Mouse (Mus musculus): ENCODE data around the gene Apoc2. TPM values are rescaled to one million over a fixed set of nuclear protein-coding genes. Genes with fewer than 3 reads are reported as not detected.
A peak's percentile ranks its signal among the peaks of the same experiment; 100 is the strongest.
"Not testable (repeated sequence)": the region's sequence is repeated elsewhere in the genome, so short reads cannot be mapped to it uniquely, and the experiment has no call there.

Gene Apoc2
- total RNA-seq, 2 experiments from 2014 or later = 0.52 TPM; not detected in 1

DNA sequence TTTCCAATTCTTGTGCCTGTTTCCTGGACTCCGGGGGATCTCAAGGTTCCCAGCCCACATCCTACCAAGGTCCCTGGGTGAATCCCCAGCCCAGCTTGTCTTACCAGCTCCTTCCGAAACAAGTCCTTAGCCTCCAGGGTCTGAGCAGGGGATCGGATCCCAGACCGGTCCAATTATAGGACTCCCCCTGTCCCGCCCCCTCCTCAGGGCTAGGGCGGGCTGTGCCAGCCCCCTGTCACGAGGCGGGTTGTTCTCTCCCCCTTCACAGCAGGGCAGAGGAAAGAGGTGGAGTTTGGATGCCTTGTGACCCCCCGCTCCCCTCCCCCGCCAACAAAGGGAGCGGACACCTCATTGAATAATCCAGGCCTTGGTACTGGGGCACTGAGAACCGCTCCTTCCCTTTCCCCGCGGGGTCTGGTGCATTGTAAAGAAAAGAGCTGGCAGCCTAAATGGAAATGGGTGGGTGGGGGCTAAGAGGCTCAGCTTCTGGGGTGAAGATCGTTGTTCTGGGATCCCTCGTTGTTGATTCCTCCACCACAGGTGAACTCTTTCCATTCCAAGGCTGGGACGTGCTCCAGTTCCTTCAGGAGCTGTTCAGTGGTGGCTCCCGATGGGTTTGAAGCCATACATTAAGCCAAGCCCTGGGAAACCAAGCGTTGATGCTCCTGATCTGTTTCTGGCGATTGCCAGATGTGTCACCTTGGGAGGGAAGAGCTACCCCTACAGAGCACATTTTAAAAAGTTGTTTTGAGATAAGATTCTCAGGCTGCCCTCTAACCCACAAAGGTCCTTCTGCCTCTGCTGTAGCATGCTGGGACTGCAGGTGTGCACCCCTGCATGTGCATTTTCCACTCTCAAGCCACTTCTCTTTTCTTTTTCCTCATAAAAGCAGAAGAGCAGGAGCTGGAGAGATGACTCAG lies 21.4 kb upstream of the Apoc2 start, which contains the start of gene Apoe:
Apoe (minus strand) TSS at position 282 of the 920 bp plus-strand sequence.
- DNase-seq = peak; percentile 71

DNA sequence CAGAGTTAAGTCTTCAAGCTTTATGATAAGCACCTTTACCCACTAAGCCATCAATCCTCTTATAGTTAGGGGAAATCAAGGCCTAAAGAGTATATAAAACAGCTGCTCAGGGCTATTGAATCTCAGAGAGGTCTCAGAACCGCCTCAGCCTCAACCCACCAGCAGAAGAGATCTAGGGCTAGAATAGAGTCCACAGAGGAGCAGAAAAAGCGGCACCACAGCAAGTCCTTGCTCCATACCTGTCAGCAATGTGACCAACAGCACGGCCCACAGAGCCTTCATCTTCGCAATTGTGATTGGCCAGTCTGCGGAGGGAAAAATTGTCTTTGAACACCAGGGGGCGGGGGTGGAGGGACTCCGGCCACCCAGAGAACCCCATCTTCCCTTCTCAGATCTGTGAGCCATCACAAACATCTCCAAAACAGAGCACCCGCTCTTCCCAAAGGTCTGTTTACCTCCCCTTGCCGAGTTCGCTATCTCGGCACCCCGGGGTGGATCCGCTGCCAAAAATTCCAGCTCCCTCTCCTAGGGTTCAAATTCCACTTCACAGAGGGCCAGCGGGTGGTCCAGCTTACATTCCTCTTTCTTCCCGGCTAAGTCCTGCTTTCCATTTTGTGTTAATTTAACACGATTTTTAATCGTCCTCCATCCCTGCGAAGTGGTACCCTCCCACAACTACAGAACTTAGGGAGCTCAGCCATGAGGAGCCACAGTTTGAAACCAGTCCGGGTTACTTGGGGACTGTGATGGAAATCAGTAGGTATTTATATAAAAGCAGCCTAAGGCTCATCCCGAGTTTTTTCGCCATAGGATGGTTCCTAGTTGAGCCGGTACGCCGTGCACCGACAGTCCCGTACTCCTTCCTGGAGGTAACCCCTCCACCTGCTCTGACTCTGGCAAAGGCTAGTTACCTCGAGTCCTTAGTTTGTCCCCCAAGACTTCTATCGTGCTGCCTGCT lies 20.5 kb upstream of the Apoc2 start:
- peak; percentile 46 for DNase-seq

DNA sequence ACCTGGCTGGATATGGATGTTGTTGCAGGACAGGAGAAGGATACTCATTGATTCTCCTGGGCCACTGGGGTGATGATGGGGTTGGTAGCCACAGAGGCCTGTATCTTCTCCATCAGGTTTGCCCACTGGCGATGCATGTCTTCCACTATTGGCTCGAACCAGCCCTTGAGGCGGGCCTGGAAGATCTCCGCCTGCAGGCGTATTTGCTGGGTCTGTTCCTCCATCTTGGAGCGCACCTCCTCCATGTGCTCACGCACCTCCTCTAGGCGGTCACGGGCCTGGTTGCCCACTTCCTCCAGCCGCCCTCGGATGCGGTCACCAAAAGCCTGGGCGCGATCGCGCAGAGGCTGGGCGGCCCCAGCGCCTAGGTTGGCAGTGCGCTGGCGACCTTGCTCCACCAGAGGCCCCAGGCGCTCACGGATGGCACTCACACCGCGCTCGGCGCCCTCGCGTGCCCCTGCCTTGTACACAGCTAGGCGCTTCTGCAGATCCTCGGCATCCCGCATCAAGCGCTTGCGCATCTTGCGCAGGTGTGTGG lies 18.7 kb upstream of the Apoc2 start:
- no peak for DNase-seq

DNA sequence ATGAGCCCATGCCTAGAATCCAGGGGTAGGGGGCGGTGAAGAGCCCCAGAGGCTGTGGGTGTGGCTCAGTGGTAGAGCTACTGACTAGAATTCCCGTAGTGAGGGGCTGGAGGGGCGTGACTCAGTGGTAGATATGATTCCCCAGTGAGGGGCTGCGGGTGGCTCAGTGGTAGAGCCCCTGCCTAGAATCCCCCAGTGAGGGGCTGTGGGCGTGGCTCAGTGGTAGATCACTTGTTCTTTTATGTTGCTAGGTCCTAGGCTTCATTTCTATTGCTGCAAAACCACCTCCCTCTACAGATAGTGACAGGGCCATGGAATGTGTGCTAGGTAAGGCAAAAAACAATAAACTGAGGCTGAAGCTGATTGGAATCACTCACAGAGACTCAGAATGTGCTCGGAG lies 18.1 kb upstream of the Apoc2 start:
- no peak for DNase-seq

DNA sequence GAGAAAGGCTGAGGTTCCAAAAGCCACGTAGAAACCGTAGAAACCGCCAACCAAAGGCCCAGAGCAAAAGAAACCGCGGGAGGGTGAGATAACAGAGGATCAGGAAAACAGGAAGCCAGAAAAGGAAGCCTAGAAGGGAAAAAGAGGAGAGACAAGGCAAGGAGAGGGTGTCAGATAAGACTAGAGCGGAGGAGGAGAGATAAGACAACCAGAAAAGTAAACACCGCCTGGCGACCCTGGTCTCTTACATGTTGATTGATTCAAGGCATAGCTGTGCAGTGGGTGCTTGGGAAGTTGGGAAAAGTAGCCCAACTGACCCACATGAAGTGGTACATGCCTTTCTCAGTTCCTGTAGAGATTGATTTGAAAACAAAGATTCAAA lies 17.5 kb upstream of the Apoc2 start:
- DNase-seq = no peak

DNA sequence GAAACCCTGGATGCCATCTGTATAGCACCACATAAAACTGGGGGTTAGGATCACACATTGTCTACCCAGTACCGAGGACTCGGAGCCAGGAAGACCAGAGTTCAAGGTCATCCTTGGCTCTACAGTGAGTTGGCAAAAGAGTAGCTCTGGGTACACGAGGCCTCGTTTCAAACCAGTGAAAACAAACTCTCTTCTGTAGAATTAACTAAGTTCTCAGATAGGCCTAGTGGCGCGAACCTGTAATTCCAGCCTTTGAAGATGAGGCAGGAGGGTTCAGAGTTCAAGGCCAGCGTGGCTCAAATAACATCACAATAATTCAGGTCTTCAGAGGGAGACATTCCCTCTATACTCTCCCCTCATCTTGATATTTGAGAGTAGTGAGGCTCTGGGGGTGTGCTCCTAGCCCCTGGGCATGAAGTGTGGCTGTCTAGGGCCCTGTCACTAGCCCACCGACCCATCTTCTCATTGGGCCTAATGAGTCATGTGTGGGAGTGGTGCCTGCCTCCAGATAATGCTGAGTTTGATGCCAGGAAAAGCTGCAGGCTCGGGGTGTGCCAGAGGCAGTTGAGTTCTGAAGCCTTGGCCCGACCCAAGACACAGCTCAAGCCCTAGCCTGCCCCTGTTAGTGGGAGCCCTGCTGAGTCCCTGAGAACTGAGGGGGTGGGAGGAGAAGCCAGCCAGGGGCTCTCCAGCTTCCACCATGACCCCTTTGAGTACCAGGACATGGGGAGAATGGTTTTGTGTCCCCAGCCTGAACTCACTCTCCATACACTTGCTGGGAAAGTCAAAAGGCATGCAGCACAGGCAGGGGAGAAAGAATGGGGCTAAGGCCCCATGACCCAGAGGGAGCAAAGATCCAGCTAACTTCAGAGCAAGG lies 16.8 kb upstream of the Apoc2 start:
- peak; percentile 44 for DNase-seq

DNA sequence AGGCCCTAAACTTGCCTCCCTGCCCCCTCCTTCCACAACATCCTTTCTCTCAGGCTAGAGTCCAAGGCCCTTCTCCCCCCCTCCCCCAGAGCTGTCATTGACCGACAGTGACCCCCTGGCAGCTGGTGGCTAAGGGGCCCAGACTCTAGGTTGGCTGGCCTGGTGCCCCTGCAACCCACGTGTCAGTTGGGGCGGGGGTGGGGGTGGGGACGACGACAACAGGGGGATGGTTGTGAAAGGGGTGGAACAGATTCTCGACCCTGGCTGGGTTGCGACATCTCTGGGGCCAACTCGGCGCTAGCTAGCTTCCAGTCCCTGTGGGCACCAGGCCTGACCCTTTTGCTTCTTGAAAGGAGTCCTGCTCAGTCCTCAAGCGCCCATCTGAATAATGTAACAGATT lies 15.7 kb upstream of the Apoc2 start:
- DNase-seq = peak; percentile 67

DNA sequence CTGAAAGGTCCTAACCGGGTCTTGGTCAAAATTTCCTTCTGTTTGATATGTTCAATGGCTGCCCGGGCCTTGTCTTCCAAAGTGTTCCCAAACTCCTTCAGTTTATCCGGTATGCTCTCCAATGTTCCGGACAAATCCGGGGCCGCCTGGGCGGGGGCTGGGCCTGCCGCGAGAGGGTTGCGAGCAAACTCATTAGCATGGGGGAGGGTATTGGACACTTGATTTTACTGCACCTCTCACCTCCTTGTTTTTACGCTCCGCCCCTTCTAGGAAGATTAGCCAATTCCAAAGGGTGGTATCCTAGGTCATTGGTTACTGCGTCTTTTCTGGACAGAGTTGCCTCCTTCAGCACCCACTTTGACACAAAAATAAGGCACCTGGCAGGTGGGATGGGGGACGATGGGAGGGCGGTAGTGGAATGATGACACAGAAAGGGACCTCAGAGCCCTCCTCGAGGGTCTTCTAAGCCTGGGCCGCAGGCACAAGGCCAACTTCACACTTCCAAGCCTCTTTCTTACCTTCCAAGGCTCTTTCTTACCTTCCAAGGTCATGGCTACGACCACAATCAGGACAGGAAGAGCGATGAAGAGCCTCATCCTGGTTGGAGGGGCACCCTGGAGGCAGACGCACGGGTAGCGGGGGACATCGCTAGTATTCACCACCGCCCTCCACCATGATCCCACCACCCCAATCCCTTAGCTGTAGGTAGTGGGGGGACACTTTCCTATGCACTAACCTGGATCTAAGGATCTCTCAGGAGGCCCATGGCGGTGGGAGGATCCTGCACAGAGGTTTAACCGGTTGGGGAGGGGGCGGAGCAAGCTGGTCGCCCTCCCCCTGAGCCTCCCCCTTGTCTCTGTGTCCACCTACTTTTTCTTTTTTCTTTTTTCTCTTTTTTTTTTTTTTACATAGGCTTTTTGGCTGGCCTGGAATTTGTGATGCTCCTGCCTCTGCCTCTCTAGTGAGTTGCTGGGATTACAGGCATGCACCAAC lies 14.4 kb upstream of the Apoc2 start, which contains the start of gene Apoc1:
Apoc1 (minus strand) TSS at position 788 of the 993 bp plus-strand sequence.
- DNase-seq = no peak

DNA sequence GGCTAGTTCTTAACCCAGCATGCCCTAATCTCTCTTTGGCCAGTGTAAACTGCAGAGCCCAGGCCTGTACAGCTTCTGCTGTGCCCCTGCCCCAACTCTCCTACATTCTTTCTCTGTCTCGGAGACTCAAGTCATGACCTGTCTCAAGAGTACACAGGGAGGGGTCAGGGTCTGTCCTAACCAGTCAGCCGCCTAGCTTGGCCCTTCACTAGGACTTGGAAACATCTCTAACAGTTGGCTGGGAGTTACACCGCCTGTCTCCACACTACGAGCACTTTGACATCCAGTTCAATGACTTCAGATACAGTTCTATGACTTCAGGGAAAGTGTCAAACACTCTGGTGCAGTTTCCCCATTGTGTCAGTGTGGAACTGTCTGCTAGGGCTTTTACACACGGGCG lies 13.7 kb upstream of the Apoc2 start:
- DNase-seq = no peak

DNA sequence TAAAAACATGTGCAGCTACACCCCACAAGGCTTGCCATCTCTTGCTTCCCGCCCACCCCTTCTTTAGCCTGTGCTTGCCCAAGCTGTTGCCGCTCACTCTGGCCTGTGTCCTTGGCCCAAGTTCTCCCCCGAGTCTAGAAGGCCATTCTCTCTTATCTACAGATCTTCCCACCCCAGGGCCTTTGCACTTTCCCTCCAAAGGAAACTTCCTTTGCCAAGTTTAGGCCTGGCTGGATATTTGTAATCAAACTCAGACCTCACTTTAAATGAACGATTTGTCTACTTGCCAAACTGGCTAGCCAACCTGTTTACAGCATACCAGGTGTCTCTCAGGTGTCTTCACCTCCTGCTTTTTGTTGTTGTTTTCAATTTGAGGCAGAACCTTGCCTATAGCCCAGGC lies 13.1 kb upstream of the Apoc2 start:
- no peak for DNase-seq

DNA sequence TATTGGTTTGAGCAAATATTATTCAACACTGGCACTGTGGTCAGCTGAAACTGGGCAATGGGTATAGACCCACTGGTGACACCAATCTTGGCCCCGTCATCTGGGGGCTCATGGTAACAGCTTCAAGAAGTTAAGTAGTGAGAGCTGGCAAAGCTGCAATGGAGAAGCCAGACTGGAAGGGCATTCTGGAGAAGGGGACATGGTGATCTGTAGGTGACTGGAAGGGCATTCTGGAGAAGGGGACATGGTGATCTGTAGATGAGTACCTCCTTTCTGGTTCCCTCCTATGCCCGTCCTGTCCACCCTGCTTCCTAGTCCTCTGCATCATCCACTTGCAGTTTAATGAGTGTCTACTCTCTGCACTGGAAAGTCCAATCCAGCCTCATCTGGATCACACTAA lies 10.9 kb upstream of the Apoc2 start:
- DNase-seq = no peak

DNA sequence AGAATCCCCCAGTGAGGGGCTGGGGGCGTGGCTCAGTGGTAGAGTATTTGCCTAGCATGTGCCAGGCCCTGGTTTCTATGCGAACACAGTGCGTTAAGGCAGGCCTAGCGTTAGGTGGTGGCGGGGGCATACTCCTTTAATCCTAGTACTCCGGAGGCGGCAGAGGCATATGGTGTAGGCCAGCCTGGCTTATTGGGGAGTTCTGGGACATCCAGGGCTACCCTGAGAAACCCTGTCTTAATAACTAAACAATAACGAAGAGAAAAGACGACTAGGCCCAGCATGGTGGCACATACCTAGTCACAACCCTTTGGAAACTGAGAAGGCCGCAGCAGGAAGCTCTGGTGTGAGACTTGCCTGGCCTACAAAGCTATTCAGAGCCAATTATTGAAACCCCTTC lies 10.4 kb upstream of the Apoc2 start:
- DNase-seq = no peak

DNA sequence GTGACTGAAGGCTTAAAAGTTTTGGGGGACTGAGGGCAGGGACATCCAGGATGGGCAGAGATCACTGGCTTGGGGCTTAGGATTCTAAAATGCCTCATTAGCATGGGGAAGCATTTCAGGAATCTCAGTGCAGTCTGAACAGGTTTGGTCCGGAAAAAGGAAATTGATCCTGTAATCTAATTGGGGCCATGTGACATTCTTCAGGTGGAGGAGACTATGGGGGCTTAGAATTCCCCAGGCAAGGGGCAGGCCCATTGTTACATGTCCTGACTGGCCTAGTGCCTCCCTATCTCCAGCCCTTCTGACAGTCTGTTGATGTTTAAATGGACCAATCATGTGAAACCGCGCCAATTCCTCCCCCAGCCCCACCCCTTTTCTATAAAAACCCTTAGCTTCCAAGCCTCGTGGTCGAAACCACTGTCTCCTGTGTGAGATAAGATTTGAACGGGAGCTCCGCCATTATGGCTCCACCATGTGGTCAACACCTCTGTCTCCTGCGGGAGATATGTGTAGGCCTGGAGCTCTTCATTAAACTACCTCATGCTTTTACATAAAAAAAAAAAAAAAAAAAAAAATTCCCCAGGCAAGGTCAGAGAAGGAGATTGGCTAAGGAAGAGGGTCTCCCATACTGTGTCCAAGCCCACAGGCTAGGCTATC lies 9.3 kb upstream of the Apoc2 start:
- not testable (repeated sequence) for DNase-seq

DNA sequence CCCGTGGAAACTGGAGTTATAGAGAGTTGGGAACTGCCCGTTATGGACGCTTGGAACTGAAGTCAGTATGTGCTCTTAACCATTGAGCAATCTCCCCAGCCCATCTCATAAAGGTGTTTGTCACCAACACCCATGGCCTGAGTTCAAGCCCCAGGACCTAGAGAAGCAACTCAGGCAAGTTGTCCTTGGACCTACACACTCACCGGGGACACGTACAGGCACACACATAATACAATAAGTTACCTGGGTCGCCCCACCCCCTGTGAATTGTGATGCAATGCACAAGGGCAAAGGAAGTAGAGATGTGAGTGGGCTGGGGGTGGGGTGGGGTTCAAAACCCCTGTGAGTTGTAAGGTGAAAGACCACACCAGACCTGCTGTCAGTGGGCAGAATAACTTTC lies 8.8 kb upstream of the Apoc2 start:
- no peak for DNase-seq

DNA sequence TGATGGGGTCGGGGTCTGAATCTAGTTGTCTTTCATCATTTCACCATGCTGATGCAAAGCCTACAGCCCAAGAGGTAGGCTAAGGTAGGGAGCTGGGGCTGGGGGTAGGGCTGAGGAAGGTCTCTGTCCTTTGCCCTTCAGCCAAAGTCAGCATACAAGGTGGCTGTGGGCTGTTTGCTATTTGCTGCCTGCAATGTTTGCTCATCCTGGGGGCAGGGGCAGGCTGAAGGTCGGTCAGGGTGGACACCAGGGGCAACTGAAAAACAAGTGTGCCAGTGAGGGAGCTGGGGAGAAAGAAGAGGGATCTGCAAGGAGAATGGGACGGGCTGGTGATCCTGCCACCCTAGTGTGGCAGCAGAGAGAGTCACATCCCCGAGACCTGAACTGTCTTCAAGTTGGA lies 7.6 kb upstream of the Apoc2 start:
- DNase-seq = no peak

DNA sequence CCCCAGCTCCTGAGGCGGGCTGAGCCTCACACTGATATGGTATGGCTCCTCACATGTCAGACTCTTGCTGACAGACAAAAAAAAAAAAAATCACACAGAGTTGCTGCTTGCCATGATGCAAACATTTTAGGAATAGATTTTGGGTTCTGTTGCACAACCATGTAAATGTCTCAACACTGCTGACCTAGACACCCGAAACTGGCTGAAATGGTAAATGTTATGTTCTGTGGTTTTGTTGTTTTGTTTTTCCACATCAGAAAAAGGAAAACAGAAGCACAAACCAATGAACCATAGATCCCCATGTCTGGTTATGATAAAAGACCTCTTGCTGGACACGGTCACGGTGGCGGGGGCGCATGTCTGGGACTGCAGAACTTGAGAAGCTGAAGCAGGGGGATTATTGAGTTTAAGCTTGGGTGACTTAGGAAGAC lies 6.0 kb upstream of the Apoc2 start:
- no peak for DNase-seq

DNA sequence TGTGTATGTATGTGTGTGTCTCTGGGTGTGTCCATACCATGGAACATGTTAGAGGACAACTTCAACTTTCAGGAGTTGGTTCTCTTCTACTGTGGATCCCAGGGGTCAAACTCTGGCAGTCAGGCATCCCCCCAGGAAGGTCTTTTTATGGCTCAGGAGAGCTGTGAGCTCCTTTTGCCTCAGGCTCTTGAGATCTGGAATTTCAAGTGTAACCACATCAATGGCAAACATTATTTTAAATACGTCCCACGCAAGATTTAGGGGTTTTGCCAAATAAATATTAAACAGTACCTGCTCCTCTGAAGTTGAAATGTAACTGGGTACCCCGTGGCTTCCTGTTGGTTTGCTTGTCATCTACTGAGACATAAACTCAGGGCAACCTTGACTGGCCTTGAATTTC lies 5.2 kb upstream of the Apoc2 start:
- DNase-seq = no peak

DNA sequence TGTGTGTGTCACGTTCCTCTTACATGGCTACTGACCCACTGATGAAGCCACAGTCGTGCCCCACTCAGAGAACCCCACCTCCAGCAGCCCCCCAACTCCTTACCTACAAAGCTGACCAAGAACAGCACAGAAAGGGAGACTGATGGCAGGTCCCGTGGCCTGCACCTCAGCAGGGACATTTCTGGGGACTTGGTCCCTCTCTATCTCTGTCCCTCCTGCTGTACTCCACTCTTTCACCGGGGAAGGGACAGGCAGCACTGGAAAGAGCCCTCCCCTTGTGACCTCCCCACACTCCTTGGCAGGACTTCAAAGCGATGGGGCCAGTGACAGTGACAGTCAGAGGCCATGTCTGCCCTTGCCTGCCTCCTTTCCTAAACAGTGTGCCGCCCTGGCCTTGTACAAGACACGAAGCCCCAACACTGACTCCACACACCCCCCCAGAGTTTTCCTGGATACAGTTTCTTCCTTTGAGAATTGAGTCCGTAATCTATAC lies 3.5 kb upstream of the Apoc2 start, which contains the start of the genes Gm44805 and Apoc4:
Gm44805 (minus strand) TSS at position 222 of the 493 bp plus-strand sequence.
Apoc4 (minus strand) TSS at position 278 of the 493 bp plus-strand sequence.
- no peak for DNase-seq

DNA sequence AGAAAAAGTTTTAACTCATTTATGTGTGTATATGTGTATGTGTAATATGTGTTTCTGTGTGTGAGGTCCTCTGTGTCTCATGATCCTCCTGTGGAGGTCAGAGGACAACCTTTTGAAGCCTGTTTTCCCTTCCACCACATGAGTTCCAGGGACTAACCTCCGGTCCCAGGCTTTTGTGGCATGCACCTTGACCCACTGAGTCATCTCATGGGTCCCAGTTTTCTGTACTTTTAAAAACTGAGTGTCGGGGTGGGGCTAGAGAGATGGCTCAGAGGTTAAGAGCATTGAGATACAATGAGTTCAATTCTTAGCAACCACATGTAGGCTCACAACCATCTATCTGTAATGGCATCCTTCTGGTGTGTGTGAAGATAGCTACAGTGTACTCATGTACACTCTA lies 3.0 kb upstream of the Apoc2 start:
- no peak for DNase-seq

DNA sequence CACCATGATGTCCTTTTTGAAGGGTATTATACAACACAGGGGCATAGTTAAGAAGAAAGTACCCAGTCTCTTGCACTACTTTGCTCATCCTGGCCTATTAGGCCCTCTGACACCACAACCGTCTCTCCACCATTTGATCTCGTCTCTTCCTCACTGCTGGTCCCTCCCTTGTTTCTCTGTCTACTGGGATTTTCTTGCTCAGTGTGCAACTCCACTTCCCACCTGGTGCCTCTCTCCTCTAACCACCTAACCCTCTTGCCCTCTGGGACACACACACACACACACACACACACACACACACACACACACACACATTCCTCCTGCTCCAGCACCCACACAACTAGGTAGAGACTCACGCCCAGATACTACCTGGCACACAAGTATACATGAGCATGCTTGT lies 1.2 kb upstream of the Apoc2 start:
- DNase-seq = no peak

Measured in heart, postnatal 4 days (tissue).